Mouse (Mus musculus) liver, adult 2 months (tissue): ENCODE data around the gene Fars2.

ENCODE experiments used
- CTCF ChIP-seq: fragments of 200-500 bp; IDR thresholded peaks from 2 replicates; pipeline ENCODE4 v1.5.1; 2011; ENCODE audit warnings: low read depth, low read length, control low read depth
- POLR2A ChIP-seq: fragments of 200-500 bp; IDR thresholded peaks from 2 replicates; pipeline ENCODE4 v1.6.1; 2011; ENCODE audit warnings: low read length, control low read depth; ENCODE audit not compliant: insufficient read depth; ENCODE audit errors: extremely low read depth

DNA sequence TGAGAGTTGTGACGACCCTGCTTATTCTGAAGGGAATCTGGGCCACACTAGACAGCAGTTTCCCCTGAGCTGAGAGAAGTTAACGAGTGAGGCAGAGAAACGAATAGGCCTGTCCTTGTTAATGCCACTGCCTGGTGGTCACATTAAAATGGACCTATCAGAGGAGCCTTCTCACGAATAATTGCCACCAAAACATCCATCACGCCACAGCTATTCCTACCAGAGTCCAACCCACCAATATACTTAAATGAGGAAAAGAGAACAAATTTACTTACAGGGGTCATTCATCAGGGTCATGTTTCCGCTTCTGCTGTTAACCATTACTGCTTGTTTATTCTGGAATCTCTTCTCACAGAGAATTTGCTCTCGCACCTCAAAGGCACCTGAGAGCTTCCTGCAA, 531.0 kb downstream of the Fars2 start:
- TF ChIP-seq POLR2A, result no peak
- TF ChIP-seq CTCF, result no peak
